Mouse (Mus musculus) heart, adult 11 months (tissue): ENCODE data around the gene Wasl.
A peak's percentile ranks its signal among the peaks of the same experiment; 100 is the strongest.

Experiments used
- DNase-seq: peaks from one replicate; pipeline ENCODE4 v3.0.0; 2022

The Wasl gene

DNA sequence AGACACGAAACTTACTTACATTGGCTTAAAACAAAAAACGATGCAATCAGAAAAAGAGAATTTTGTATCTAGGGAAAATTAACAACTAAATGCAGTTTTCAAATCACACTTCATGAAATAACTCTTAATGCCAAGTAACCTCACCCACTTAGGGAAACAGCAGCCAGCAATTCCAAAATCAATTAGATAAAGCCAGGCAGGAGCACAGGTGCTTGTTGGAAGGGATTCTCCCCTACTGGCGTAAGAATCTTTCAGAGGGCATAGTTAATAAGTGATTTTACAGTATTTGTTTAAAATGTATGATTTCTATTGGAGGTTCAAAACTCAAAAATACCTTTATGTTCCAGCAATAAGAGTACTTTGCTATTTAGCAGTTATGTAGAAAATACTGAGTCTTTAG lies 21.8 kb downstream of the Wasl start:
- peak; percentile 15 for DNase-seq

- peak; percentile 78 for DNase-seq
These were observed 22.6 kb downstream of the Wasl start for GRCm38 (mm10) chr6:24642161-24642560.

- peak; percentile 67 for DNase-seq
These were observed 23.5 kb downstream of the Wasl start for GRCm38 (mm10) chr6:24641286-24641685.

DNA sequence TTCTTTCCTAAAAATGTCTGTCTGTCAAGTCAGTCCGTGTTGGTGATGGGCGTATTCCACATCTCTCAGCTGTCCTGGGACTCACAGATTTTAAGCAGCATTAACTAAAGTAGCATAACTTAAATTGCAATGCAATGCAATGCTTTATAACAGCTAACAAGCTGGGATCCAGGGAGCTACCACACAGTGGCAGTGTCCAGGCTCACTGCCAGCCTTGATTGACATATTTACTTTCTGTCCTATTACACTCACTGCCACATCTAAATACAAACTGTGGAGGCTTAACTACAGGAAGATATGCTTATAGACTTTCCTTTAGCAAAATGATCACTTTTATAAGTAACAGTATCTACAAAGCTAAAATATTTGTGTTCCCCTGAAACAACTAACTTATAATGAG lies 29.0 kb downstream of the Wasl start:
- peak; percentile 36 for DNase-seq

- DNase-seq = peak; percentile 74
These were observed 30.7 kb downstream of the Wasl start for GRCm38 (mm10) chr6:24634065-24634464.

GRCm38 (mm10) chr6:24632061-24632460 lies 32.7 kb downstream of the Wasl start:
- peak; percentile 91 for DNase-seq

DNA sequence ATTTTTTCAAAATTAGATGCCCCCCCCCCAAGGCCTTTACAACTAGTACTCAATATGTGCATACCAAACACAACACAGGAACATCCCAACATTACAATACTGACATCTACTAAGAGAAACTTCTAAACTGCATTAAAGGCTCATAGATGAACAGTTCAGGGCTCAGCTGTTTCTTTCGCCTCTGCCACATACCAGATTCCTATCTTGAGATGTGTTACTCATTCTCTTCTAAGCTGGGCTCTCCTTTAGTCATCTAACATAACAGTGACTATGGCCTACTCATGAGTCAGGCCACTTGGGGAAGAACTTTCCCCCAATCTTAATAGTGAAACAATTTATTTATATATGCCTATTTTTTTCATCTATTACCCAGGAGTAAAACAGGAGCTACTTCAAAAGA lies 36.3 kb downstream of the Wasl start:
- peak; percentile 21 for DNase-seq

DNA sequence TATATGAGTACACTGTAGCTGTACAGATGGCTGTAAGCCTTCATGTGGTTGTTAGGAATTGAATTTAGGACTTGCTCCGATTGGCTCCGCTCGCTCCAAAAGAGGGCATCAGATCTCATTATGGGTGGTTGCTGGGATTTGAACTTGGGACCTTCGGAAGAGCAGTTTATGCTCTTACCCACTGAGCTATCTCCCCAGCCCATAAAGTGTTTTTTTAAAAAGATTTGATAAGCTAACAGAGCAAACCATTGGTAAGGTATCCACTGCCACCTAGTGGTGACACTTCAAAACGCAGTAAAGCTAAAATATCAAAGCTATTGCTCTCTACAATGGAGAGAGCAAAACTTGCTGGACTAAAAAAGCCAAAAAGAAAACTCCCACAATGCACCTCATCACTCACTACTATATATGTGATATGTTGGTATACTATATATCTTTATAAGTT lies 37.2 kb downstream of the Wasl start:
- peak; percentile 81 for DNase-seq

- DNase-seq = peak; percentile 71
These were observed 42.7 kb downstream of the Wasl start for GRCm38 (mm10) chr6:24622098-24622497.

GRCm38 (mm10) chr6:24620936-24621335 lies 43.9 kb downstream of the Wasl start:
- DNase-seq = peak; percentile 66

DNA sequence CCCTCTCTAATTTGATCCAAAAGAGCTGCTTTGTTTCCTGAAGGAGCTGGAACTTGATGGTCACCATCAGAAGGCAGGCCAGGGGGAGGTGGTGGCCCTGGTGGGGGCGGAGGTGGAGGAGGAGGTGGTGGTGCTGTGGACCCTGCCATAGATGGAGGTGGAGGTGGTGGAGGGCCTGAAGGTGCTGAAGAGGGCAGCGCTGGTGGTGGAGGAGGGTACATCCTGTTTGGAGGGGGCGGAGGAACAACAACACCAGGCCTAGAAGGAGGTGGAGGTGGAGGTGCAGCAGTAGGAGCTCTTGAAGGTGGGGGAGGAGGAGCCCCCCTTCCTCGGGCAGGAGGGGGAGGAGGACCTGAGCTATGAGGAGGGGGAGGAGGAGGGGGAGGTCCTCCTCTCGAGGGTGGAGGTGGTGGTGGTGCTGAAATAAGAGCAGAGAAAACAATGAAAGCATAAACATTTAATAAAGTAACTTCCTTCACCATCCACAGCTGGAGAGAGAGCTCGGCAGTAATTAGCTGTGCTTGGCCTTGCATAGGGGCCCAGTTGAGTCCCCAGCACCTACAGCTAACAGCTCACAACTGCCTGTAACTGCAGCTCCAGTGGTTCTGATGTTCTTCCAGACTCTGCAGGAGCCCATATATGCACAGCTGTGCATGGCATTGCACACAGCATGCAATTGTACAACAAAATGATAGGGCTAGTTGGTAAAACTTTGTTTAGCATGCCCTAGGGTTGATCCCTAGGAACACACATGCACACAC lies 45.3 kb downstream of the Wasl start:
- DNase-seq = peak; percentile 87

DNA sequence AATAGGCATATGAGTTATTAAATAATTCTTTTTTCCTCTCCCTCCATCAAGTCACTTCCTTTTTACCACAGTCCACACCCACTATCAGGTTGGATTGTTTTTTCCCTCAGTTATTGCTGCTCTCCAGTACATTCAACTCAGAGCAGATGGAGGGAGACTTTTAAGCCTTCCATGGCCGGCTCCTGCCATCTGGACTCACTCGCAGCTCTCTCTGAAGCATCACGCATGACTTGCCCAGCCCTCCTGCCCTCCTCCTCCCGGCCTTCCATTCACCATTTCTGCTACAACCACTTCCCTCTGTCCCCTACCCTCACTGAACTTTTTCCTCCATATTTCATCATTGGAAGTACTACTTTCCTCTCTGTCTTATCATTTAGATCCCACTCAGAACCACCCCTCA lies 48.1 kb downstream of the Wasl start:
- peak; percentile 23 for DNase-seq

DNA sequence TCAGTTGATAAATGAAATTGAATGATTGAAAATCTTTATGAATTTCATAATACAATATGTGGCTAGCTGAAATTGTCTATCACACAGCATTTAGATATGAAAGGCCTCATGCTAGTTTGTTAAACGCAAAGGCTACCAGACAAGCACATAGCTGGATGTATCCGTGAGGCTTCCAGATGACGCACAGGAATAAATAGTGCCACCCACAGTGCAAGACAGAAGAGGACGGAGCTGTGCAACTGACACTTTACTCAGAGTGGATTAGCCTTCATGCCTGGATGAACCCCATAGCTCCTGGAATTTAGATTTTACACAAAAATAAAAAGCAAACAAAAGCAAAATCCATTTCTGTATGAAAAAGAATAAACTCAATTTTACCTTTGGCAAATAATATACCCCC lies 50.9 kb downstream of the Wasl start:
- peak; percentile 73 for DNase-seq

GRCm38 (mm10) chr6:24613346-24613745 lies 51.5 kb downstream of the Wasl start:
- peak; percentile 87 for DNase-seq

- peak; percentile 96 for DNase-seq
These were observed 52.6 kb downstream of the Wasl start for GRCm38 (mm10) chr6:24612074-24612755.

GRCm38 (mm10) chr6:24610358-24610757 lies 54.5 kb downstream of the Wasl start:
- peak; percentile 36 for DNase-seq

GRCm38 (mm10) chr6:24609531-24609930 lies 55.3 kb downstream of the Wasl start:
- DNase-seq = peak; percentile 88

- DNase-seq = peak; percentile 93
These were observed 56.1 kb downstream of the Wasl start for GRCm38 (mm10) chr6:24608682-24609081.

DNA sequence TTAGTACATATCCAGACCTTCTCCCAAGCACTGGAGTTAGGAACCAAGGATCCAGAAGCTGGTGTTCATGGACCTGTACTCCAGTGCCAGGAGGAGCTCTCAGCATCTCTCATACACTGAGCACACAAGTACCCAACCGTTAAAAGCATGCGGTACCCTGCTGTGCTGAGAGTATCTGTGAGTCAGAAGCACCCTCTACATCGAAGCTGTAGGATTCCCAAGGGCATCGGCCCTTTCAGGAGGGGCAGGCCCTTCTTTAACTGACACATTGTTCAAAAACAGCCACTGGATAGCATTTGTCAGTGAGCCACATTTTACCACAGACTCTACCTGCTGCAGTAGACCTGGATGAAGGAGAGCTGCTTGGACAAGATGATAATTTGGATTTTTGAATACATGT lies 56.7 kb downstream of the Wasl start:
- DNase-seq = peak; percentile 91

DNA sequence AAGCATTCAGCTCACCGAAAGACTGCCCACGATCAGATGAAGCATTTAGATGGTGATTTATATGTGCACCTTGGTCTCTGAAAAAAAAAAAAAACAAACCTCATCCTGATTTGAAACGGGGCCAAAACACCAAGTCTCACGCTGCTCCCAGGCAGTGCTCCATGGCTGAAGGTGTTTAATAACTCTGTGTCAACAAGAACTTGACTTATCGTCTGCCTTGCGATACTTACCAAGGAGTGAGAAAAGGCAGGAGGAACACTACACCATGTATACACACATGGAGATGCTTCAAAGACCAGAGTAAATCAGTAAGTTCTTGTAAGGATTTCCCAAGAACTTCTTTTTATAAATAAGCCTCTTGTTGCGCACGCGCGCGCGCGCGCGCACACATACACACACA lies 57.3 kb downstream of the Wasl start:
- peak; percentile 67 for DNase-seq

GRCm38 (mm10) chr6:24606512-24606911 lies 58.3 kb downstream of the Wasl start:
- peak; percentile 79 for DNase-seq

DNA sequence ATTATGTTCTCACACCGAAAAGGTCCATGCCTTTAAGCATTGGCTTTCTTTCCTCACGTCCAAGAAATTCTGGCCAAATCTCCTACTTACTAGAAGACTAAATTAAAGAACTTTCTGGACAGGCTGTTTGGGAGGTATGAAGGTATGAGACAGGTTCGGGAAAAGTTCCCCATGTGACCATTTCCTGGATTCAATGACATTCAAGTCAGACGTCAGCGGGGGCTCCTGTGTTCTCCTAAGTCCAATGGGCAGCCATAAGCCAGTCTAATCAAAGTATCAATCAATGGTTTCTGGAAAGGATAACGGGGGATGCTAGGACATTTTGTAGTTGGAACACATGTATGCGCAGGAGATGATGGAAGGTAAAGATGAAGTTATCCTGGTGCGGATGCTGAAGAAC lies 59.2 kb downstream of the Wasl start:
- peak; percentile 68 for DNase-seq

GRCm38 (mm10) chr6:24604289-24604688 lies 60.5 kb downstream of the Wasl start:
- peak; percentile 68 for DNase-seq

DNA sequence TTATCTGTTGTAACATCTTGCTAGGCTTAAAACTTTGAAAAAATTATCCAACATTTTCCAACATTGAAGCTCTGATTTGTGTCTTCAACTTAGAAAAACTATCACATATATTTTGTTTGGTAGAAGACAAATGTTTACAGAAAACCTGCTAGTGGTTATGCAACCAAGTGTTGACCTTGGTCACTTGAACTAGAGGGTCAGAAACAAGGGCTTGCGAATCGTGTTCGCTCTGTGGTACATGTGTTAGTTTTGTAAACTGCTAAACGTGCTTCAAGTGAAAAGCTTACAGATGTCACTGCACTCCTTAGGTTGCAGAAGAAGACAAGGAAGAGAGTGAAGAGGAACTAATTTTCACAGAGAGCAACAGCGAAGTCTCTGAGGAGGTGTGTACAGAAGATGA lies 61.8 kb downstream of the Wasl start:
- peak; percentile 52 for DNase-seq
